Mouse (Mus musculus): ENCODE data around the gene Bbs9. TPM values are rescaled to one million over a fixed set of nuclear protein-coding genes. Genes with fewer than 3 reads are reported as not detected.
"Not testable (repeated sequence)": the region's sequence is repeated elsewhere in the genome, so short reads cannot be mapped to it uniquely, and the experiment has no call there.

Gene Bbs9
- polyA plus RNA-seq, 1 experiment: 17.9 TPM

- peaks cover 2% of the 10 kb centered on the region for H3K4me1 ChIP-seq (ENCODE audit: control insufficient read depth, insufficient read depth, low read length)
- no peak overlapping the region for H3K4me3 ChIP-seq (ENCODE audit: low read depth, low read length)
- TF ChIP-seq CTCF (IDR thresholded peaks at IDR 0.05; ENCODE audit: low read depth, low read length) (no peak), EP300 (IDR thresholded peaks at IDR 0.05; ENCODE audit: insufficient read depth, low read depth, low read length) (no peak)
- H3K27ac ChIP-seq (ENCODE audit: insufficient read depth, low read length): no peak overlapping the region
- H3K27me3 ChIP-seq (ENCODE audit: control insufficient read depth, insufficient read depth, low read length, poor library complexity, severe bottlenecking): no peaks in the 10 kb centered on the region
- H3K36me3 ChIP-seq (ENCODE audit: control insufficient read depth, insufficient read depth, low read length, poor library complexity, severe bottlenecking): no peaks in the 10 kb centered on the region
- no peak overlapping the region for H3K9ac ChIP-seq (ENCODE audit: low read depth, poor library complexity, severe bottlenecking)
- H3K9me3 ChIP-seq (replicated peaks; ENCODE audit: control insufficient read depth, insufficient read depth, low read length, poor library complexity, severe bottlenecking): no peaks in the 10 kb centered on the region
Measured at GRCm38 (mm10) chr9:22846048-22846447, 370.5 kb downstream of the Bbs9 start.

GRCm38 (mm10) chr9:22846783-22847182 lies 371.3 kb downstream of the Bbs9 start:
- Histone ChIP-seq H3K27ac (ENCODE audit: insufficient read depth, low read length) (no peak overlapping the region), H3K27me3 (ENCODE audit: control insufficient read depth, insufficient read depth, low read length, poor library complexity, severe bottlenecking) (no peaks in the 10 kb centered on the region), H3K4me3 (ENCODE audit: low read depth, low read length) (no peak overlapping the region), H3K9ac (ENCODE audit: low read depth, poor library complexity, severe bottlenecking) (no peak overlapping the region), H3K4me1 (ENCODE audit: control insufficient read depth, insufficient read depth, low read length) (peaks cover 2% of the 10 kb centered on the region), H3K36me3 (ENCODE audit: control insufficient read depth, insufficient read depth, low read length, poor library complexity, severe bottlenecking) (no peaks in the 10 kb centered on the region), H3K9me3 (replicated peaks; ENCODE audit: control insufficient read depth, insufficient read depth, low read length, poor library complexity, severe bottlenecking) (no peaks in the 10 kb centered on the region)
- TF ChIP-seq CTCF (IDR thresholded peaks at IDR 0.05; ENCODE audit: low read depth, low read length): no peak
- no peak for TF ChIP-seq POLR2A (IDR thresholded peaks at IDR 0.05; ENCODE audit: insufficient read depth, low read length)
- TF ChIP-seq EP300 (IDR thresholded peaks at IDR 0.05; ENCODE audit: insufficient read depth, low read depth, low read length): no peak

- Histone ChIP-seq H3K27ac (ENCODE audit: insufficient read depth, low read length) (no peak overlapping the region), H3K4me3 (ENCODE audit: low read depth, low read length) (no peak overlapping the region), H3K4me1 (ENCODE audit: control insufficient read depth, insufficient read depth, low read length) (peaks cover 2% of the 10 kb centered on the region), H3K27me3 (ENCODE audit: control insufficient read depth, insufficient read depth, low read length, poor library complexity, severe bottlenecking) (no peaks in the 10 kb centered on the region), H3K9ac (ENCODE audit: low read depth, poor library complexity, severe bottlenecking) (no peak overlapping the region), H3K36me3 (ENCODE audit: control insufficient read depth, insufficient read depth, low read length, poor library complexity, severe bottlenecking) (no peaks in the 10 kb centered on the region), H3K9me3 (replicated peaks; ENCODE audit: control insufficient read depth, insufficient read depth, low read length, poor library complexity, severe bottlenecking) (no peaks in the 10 kb centered on the region)
- TF ChIP-seq CTCF (IDR thresholded peaks at IDR 0.05; ENCODE audit: low read depth, low read length) (no peak), EP300 (IDR thresholded peaks at IDR 0.05; ENCODE audit: insufficient read depth, low read depth, low read length) (no peak), POLR2A (IDR thresholded peaks at IDR 0.05; ENCODE audit: insufficient read depth, low read length) (no peak)
Measured at GRCm38 (mm10) chr9:22848800-22849199, 373.3 kb downstream of the Bbs9 start.

- Histone ChIP-seq H3K9me3 (replicated peaks; ENCODE audit: control insufficient read depth, insufficient read depth, low read length, poor library complexity, severe bottlenecking) (no peaks in the 10 kb centered on the region), H3K27ac (ENCODE audit: insufficient read depth, low read length) (no peak overlapping the region), H3K36me3 (ENCODE audit: control insufficient read depth, insufficient read depth, low read length, poor library complexity, severe bottlenecking) (no peaks in the 10 kb centered on the region), H3K4me3 (ENCODE audit: low read depth, low read length) (no peak overlapping the region), H3K9ac (ENCODE audit: low read depth, poor library complexity, severe bottlenecking) (no peak overlapping the region), H3K4me1 (ENCODE audit: control insufficient read depth, insufficient read depth, low read length) (peaks cover 2% of the 10 kb centered on the region), H3K27me3 (ENCODE audit: control insufficient read depth, insufficient read depth, low read length, poor library complexity, severe bottlenecking) (no peaks in the 10 kb centered on the region)
- TF ChIP-seq EP300 (IDR thresholded peaks at IDR 0.05; ENCODE audit: insufficient read depth, low read depth, low read length) (no peak), CTCF (IDR thresholded peaks at IDR 0.05; ENCODE audit: low read depth, low read length) (no peak), POLR2A (IDR thresholded peaks at IDR 0.05; ENCODE audit: insufficient read depth, low read length) (no peak)
Measured at GRCm38 (mm10) chr9:22849212-22849611, 373.7 kb downstream of the Bbs9 start.

- H3K27me3 ChIP-seq (ENCODE audit: control insufficient read depth, insufficient read depth, low read length, poor library complexity, severe bottlenecking); H3K9me3 ChIP-seq (replicated peaks; ENCODE audit: control insufficient read depth, insufficient read depth, low read length, poor library complexity, severe bottlenecking); H3K9ac ChIP-seq (ENCODE audit: low read depth, poor library complexity, severe bottlenecking); H3K36me3 ChIP-seq (ENCODE audit: control insufficient read depth, insufficient read depth, low read length, poor library complexity, severe bottlenecking); H3K4me3 ChIP-seq (ENCODE audit: low read depth, low read length); H3K4me1 ChIP-seq (ENCODE audit: control insufficient read depth, insufficient read depth, low read length); H3K27ac ChIP-seq (ENCODE audit: insufficient read depth, low read length): not testable (repeated sequence)
Measured at GRCm38 (mm10) chr9:22869147-22869546, 393.6 kb downstream of the Bbs9 start.

GRCm38 (mm10) chr9:22870661-22871060 lies 395.1 kb downstream of the Bbs9 start:
- Histone ChIP-seq H3K9ac (ENCODE audit: low read depth, poor library complexity, severe bottlenecking) (no peak overlapping the region), H3K27ac (ENCODE audit: insufficient read depth, low read length) (no peak overlapping the region), H3K27me3 (ENCODE audit: control insufficient read depth, insufficient read depth, low read length, poor library complexity, severe bottlenecking) (no peaks in the 10 kb centered on the region), H3K4me3 (ENCODE audit: low read depth, low read length) (no peak overlapping the region), H3K9me3 (replicated peaks; ENCODE audit: control insufficient read depth, insufficient read depth, low read length, poor library complexity, severe bottlenecking) (no peaks in the 10 kb centered on the region), H3K36me3 (ENCODE audit: control insufficient read depth, insufficient read depth, low read length, poor library complexity, severe bottlenecking) (no peaks in the 10 kb centered on the region), H3K4me1 (ENCODE audit: control insufficient read depth, insufficient read depth, low read length) (no peaks in the 10 kb centered on the region)
- TF ChIP-seq EP300 (IDR thresholded peaks at IDR 0.05; ENCODE audit: insufficient read depth, low read depth, low read length) (no peak), POLR2A (IDR thresholded peaks at IDR 0.05; ENCODE audit: insufficient read depth, low read length) (no peak), CTCF (IDR thresholded peaks at IDR 0.05; ENCODE audit: low read depth, low read length) (no peak)

All from ES-Bruce4 (cell line).